Mouse (Mus musculus) gastrocnemius, postnatal 4 days (tissue): ENCODE data around the gene Smarca4. TPM values are rescaled to one million over a fixed set of nuclear protein-coding genes. Genes with fewer than 3 reads are reported as not detected.
A peak's percentile ranks its signal among the peaks of the same experiment; 100 is the strongest.
"Not testable (repeated sequence)": the region's sequence is repeated elsewhere in the genome, so short reads cannot be mapped to it uniquely, and the experiment has no call there.

Experiments used
- DNase-seq, 2 experiments: peaks; one replicate each; pipeline ENCODE4 v3.0.0; 2021 to 2022; ENCODE audit warnings: low spot score in 2 of 2, mixed read lengths in 2 of 2
- long read RNA-seq, 2 experiments: library from polyadenylated mRNA; stranded (forward); transcript quantifications; one replicate each; pipeline ENCODE4 v2.0.0; 2021
- total RNA-seq, 2 experiments: library from RNA; stranded (reverse); gene quantifications; 2 replicates each; pipeline ENCODE4 v1.2.3; 2021

Gene Smarca4
- total RNA-seq = 10 to 100 TPM; 65.7 to 66.7 TPM
- long read RNA-seq, experiment 1, full-length matches to known transcripts = 14 of 99 reads
- long read RNA-seq, experiment 1, partial matches to known transcripts = 72 of 99 reads
- long read RNA-seq, experiment 1, other reads (novel, unspliced or antisense) = 13 of 99 reads
- long read RNA-seq, experiment 2, full-length matches to known transcripts = 25 of 152 reads
- long read RNA-seq, experiment 2, partial matches to known transcripts = 107 of 152 reads
- long read RNA-seq, experiment 2, other reads (novel, unspliced or antisense) = 20 of 152 reads

DNA sequence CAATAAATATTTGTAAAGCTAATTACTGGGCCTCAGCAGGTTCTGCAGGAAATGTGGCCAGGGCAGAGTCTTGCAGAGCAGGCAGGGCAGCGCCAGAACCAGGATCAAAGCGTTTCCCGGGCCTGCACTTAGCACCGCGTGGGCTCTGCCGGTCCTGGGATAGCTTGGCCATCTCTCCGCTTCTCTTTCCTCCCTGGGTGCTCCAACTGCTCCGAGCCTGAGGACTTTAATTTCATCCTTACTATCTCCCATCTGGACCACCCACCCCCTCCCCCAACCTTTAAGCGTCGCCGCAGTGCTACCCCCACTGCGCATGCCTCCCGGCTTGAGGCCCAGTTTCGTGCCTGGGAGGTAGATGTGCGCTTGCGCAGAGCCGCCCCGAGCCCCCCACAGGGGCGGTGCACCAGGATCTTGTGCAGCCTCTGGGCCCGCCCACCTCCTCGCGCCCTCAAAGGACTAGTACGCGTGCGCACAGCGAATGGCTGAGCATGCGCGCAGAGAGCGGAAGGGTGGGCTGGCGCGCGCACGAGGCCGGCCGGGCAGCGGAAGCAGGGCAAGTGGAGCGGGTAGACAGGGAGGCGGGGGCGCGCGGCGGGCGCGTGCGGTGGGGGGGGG is at the start of gene Smarca4:
Gene Smarca4, plus strand, starts transcription at position 553 of the 615 bp plus-strand sequence.
- peak; percentile 98 to 99 for DNase-seq

DNA sequence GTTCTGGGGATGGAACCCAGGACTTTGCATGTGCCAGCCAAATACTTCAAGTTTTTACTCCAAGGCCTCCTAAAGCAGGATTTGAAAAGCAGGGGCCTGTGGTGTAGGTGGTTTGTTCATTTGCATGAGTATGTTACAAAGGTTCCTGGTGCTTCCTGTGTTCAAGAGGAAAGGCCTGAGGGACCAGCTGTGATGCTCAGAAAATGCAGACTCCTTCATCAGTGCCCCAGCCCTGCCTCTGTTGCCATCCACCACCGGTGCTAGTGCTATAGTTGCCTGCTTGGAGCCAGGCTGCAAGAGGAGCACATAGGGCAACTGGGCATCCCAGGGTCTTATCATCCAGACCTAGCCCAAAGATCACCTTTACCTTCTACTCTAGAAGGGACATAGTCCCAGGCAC is 49.4 kb upstream of the Smarca4 start:
- no peak for DNase-seq

DNA sequence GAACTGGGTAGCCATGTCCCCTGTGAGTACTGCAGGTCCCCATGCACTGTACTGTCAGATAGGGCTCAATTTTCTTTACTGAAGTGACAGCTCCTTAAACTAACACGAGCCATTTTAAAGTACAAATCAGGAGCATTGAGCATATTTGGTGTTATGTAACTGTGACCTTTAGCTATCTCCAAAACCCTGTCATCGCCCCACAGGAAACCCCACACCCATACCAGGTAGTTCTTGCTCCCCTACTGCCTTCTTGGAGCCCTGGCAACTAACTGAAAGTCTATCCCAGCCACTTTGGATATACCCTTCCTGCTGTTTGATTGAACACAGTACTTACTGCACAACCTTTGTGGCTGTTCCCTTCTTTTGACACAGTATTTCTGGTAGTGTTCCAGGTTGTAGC is 48.9 kb upstream of the Smarca4 start:
- DNase-seq = no peak

GRCm38 (mm10) chr9:21568657-21569255 is 47.2 kb upstream of the Smarca4 start:
- DNase-seq = no peak

- DNase-seq = no peak
Observed at GRCm38 (mm10) chr9:21574012-21574801, 41.8 kb upstream of the Smarca4 start.

DNA sequence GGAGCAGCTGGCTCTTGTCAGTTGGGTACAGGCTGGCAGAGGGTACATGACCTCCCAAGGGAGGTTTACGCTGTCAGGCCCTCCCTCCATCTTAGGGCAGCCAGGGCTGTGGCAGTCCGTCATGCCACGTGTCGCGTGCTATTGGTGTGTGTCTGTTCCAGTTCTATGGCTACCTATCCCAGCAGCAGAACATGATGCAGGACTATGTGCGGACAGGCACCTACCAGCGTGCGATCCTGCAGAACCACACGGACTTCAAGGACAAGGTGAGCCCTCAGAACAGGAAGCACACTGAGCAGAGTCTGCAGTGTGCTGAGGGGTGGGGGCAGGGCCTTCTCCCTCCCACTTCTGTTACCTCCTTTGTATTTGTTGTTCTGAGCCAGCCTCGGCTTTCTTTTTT is 40.7 kb upstream of the Smarca4 start:
- DNase-seq = no peak

- DNase-seq = no peak
Observed at GRCm38 (mm10) chr9:21576286-21576685, 39.7 kb upstream of the Smarca4 start.

- DNase-seq = no peak
Observed at GRCm38 (mm10) chr9:21578226-21578625, 37.7 kb upstream of the Smarca4 start.

DNA sequence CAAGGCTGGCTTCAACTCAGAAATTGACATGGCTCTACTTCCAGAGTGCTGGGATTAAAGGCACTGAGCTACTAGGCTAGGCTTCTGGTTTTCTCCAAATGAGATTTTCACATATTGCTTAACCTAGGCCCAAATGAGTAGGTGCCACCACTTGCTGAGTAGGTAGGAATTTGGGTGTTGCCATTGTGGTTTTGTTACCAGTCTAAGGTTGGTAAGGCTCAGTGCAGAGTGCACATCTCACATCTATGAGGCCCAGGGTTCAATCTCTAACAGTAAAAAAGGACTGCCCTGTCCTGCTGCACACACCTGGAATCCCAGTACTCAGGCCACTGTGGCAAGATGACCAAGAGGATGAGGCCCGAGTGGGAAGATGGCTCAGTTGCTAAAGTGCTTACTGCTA is 30.6 kb upstream of the Smarca4 start:
- DNase-seq = no peak

- no peak for DNase-seq
Observed at GRCm38 (mm10) chr9:21587678-21588349, 28.2 kb upstream of the Smarca4 start.

- no peak for DNase-seq
Observed at GRCm38 (mm10) chr9:21588350-21588749, 27.6 kb upstream of the Smarca4 start.

DNA sequence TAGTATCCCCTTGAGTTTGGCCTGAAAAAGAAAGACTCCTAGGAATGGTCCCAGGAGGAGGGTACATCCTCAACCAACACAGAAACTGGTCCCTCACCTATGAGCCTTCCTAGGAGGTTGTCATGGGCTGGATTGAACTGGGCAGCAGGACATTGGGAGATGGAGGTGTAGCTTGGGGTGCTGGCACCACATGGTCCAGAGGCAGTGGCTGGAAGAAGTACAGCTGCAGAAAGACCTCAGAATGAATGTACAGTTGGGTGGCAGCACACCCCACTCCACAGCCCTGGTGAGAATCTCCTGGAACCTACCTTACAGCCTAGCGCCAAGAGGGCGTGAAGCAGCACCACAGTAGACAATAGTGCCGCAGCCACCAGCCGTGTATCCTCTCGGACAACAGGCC is 26.4 kb upstream of the Smarca4 start:
- DNase-seq = no peak

GRCm38 (mm10) chr9:21591127-21591830 is 24.7 kb upstream of the Smarca4 start:
- DNase-seq = no peak

- DNase-seq = no peak
Observed at GRCm38 (mm10) chr9:21591831-21592702, 23.9 kb upstream of the Smarca4 start.

- peak; percentile 55 to 85 for DNase-seq
Observed at GRCm38 (mm10) chr9:21592703-21593121, 23.3 kb upstream of the Smarca4 start, which contains the start of the genes Timm29 and Yipf2. Gene Timm29, plus strand, starts transcription at chr9:21592722. Gene Yipf2, minus strand, starts transcription at chr9:21592828.

- DNase-seq = peak; percentile 50 to 66
Observed at GRCm38 (mm10) chr9:21593122-21593721, 22.7 kb upstream of the Smarca4 start.

- DNase-seq = not testable (repeated sequence)
Observed at GRCm38 (mm10) chr9:21594350-21594749, 21.6 kb upstream of the Smarca4 start.

DNA sequence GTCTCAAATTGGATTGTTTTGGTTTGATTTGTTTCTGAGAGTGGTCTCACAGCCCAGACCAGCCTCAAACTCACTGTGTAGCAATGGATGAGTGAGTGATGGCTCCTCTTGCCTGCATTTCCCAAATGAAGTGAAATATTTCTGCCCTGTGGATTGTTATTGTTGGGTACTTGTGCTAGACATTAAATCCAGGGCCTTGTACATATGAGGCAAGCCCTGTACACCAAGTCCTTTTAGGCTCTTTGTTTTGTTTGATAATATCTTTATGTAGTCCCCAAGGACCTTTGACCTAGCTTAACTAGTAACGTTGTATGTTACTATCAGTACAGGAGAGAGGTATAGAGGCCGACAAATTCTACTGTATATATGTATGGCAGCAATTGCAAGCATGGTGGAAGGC is 21.1 kb upstream of the Smarca4 start:
- DNase-seq = no peak

- DNase-seq = no peak
Observed at GRCm38 (mm10) chr9:21598198-21598597, 17.8 kb upstream of the Smarca4 start.
